In genomic region chr13:18717185-18717584, GRCm38 (mm10) we compare ENCODE assay signal across 8 mouse cellular contexts. TPM values are rescaled to one million over a fixed set of nuclear protein-coding genes. Genes with fewer than 3 reads are reported as not detected.
DNase-seq lines count a peak whose midpoint lies in the region; ATAC-seq and TF ChIP-seq lines count a peak whose summit lies in the region.

Vps41 (plus strand) TSS chr13:18717286.

- WGBS in hindbrain, embryonic 10.5 days = 0% methylated on average over 21 of the region's 21 CpGs
- WGBS in lung, postnatal 0 days = 3% methylated on average over 21 of the region's 21 CpGs

- no peaks in the 10 kb centered on the region for H3K27me3 ChIP-seq in hindbrain, embryonic 10.5 days (ENCODE audit: insufficient read depth, poor library complexity, severe bottlenecking)
- H3K27me3 ChIP-seq in lung, postnatal 0 days (replicated peaks; ENCODE audit: insufficient read depth, low read length) = no peaks in the 10 kb centered on the region

- H3K4me1 ChIP-seq in hindbrain, embryonic 10.5 days (replicated peaks) = peaks cover 10% of the 10 kb centered on the region; the same call in 1 of the 2 replicates
- H3K4me1 ChIP-seq in lung, postnatal 0 days (ENCODE audit: insufficient read depth, low read depth, low read length) = no peaks in the 10 kb centered on the region

- H3K9ac ChIP-seq in lung, postnatal 0 days (replicated peaks; ENCODE audit: low read depth) = peak within 1 kb of the TSS; percentile 82

- TF ChIP-seq CTCF in lung, postnatal 0 days (IDR thresholded peaks at IDR 0.05) = no peak

- no peaks in the 10 kb centered on the region for H3K36me3 ChIP-seq in hindbrain, embryonic 10.5 days
- H3K36me3 ChIP-seq in lung, postnatal 0 days (ENCODE audit: insufficient read depth, low read length) = no peaks in the 10 kb centered on the region

- no peak for TF ChIP-seq EP300 in lung, postnatal 0 days (IDR thresholded peaks at IDR 0.05)

- no peaks in the 10 kb centered on the region for H3K9me3 ChIP-seq in hindbrain, embryonic 10.5 days
- no peaks in the 10 kb centered on the region for H3K9me3 ChIP-seq in lung, postnatal 0 days (ENCODE audit: low read length)

- H3K4me3 ChIP-seq in hindbrain, embryonic 10.5 days = peak within 1 kb of the TSS; percentile 67
- H3K4me3 ChIP-seq in lung, postnatal 0 days (ENCODE audit: low read depth, low read length) = peak within 1 kb of the TSS; percentile 82

- ATAC-seq in frontal cortex, adult (ENCODE audit: low TSS enrichment) = peak; percentile 100
- ATAC-seq in lung, postnatal 0 days = peak; percentile 100

- DNase-seq in MN1 (ENCODE audit: low spot score) = peak; percentile 77
- DNase-seq in cerebellum, adult 9-10 months = peak; percentile 88
- DNase-seq in hindbrain, embryonic 10.5 days (ENCODE audit: low spot score) = peak; percentile 73
- DNase-seq in layer of hippocampus, adult 9-11 months = peak; percentile 86
- peak; percentile 94 for DNase-seq in lung, postnatal 0 days (ENCODE audit: low spot score)
- peak; percentile 55 for DNase-seq in ovary, postnatal 14 days (ENCODE audit: low spot score)
- DNase-seq in thymus, postnatal 14 days = peak; percentile 84

- peak within 1 kb of the TSS; percentile 87 for H3K27ac ChIP-seq in hindbrain, embryonic 10.5 days
- peak within 1 kb of the TSS; percentile 69; the same call in 1 of the 2 replicates for H3K27ac ChIP-seq in lung, postnatal 0 days (ENCODE audit: low read length)

- peak within 1 kb of the TSS; percentile 73 for H3K4me2 ChIP-seq in lung, postnatal 0 days (replicated peaks; ENCODE audit: low read depth, low read length)

RNA-seq across cellular contexts. Expression of gene Vps41, which starts in this region (rescaled TPM):
- polyA plus RNA-seq in hindbrain, embryonic 10.5 days (2016; fragmentation: Nextera tagmentation; extraction: Ambion mirVana) = 70.9 and 74.1 TPM in 2 replicates
- polyA plus RNA-seq in lung, postnatal 0 days (2015; fragmentation: Nextera tagmentation; extraction: Ambion mirVana) = 34.5 and 37.9 TPM in 2 replicates

Comparison
In these comparisons a context has a peak if more than half of its experiments do, and no peak if none do; other contexts are left out.
1. Peak in every context shown above with its lines: DNase-seq, ATAC-seq, H3K4me3 ChIP-seq and H3K27ac ChIP-seq.